Mouse (Mus musculus): Measurements from ENCODE around the gene Angel1. TPM values are rescaled to one million over a fixed set of nuclear protein-coding genes. Genes with fewer than 3 reads are reported as not detected.

The Angel1 gene
- 7.9 TPM for polyA plus RNA-seq (2014; fragmentation: Illumina TruSeq; extraction: RNeasy Lipid Tissue Mini Kit (QIAGEN cat#74804); ENCODE audit: low read depth, low replicate concordance)

DNA sequence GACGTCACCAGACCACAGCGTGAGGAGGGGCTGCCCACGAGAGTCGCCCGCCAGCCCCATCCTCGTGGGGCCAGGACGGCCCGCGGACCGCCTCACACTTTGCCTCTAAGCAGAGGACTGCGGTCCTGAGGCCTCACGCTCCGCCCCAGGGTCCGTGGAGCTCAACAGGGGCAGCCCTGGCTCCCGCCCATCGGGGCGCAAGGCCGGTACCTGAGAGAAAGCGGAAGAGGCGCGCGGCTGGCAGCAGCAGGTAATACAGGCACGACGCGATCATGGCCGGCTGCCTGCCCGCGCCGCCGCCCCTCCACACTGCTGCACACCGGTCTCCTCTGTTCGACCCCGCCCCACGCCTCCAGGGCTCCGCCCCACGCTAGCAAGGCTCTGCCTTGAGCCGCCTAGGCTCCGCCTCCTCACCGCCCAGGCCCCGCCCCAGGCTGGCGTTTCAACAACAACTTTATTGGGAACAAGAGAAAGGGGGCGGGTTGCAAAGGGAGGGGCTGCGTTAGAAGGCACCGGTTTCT lies at the start of gene Angel1:
Gene Angel1 (minus strand): TSS at position 341 of the 521 bp plus-strand sequence.

DNA sequence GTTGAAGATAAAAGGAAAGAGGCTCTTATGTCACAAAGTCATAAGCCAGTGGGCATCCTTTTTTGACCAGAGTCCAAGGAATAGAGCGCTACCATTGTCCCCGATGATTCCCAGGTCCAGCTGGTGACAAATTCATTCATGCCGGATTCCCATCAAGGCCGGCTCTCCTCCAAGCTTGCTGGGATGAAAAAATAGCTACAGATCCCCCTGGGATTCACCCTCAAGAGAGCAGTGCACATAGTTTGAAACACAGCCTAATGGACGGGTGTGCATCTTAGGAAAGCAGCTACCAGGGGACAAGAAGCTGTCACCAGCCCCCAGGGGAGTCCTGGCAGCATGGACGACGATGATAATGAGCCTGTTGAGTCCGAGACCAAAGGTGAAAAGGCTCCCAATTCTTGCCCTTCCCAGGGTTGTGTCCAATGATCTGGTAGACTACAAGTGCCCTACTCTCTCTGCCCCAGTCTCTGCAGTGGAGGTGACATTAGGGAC lies 8.1 kb upstream of the Angel1 start, which contains the start of gene Lrrc74a:
Gene Lrrc74a (plus strand): TSS at position 51 of the 492 bp plus-strand sequence.

GRCm38 (mm10) chr12:86678591-86679545 lies 47.4 kb downstream of the Angel1 start, which contains the start of gene Vash1:
TSS of gene Vash1 (plus strand) at chr12:86678700.

Other genes with a start within 250 kb of the Angel1 start
- gene Vash1, start 47.8 kb downstream of the Angel1 start, polyA plus RNA-seq (2014; fragmentation: Illumina TruSeq; extraction: RNeasy Lipid Tissue Mini Kit (QIAGEN cat#74804); ENCODE audit: low read depth, low replicate concordance): 2.6 TPM
- 4.0 TPM for gene Lrrc74a, start 7.9 kb upstream of the Angel1 start, polyA plus RNA-seq (2014; fragmentation: Illumina TruSeq; extraction: RNeasy Lipid Tissue Mini Kit (QIAGEN cat#74804); ENCODE audit: low read depth, low replicate concordance)
- 29.4 TPM for gene Irf2bpl, start 158.3 kb upstream of the Angel1 start, polyA plus RNA-seq (2014; fragmentation: Illumina TruSeq; extraction: RNeasy Lipid Tissue Mini Kit (QIAGEN cat#74804); ENCODE audit: low read depth, low replicate concordance)
- 27.1 TPM for gene Cipc, start 220.6 kb upstream of the Angel1 start, polyA plus RNA-seq (2014; fragmentation: Illumina TruSeq; extraction: RNeasy Lipid Tissue Mini Kit (QIAGEN cat#74804); ENCODE audit: low read depth, low replicate concordance)

All from adipose tissue, adult 10 weeks (tissue).